Mouse (Mus musculus) adipocyte (in vitro differentiated cells): ENCODE measurements around the gene Epha3.

Experiments
- DNase-seq: peaks from one replicate; pipeline ENCODE4 v3.0.0-alpha.2; 2016; ENCODE audit warnings: low spot score

Gene Epha3

GRCm38 (mm10) chr16:63500975-63501393 is 363.0 kb downstream of the Epha3 start:
- no peak for DNase-seq
